Mouse (Mus musculus) cortical plate, adult 2 months (tissue): ENCODE results near the gene Ntn5. TPM values are rescaled to one million over a fixed set of nuclear protein-coding genes. Genes with fewer than 3 reads are reported as not detected.

Experiments used
- H3K27ac ChIP-seq: fragments of 200-500 bp; 2 replicates; pipeline ENCODE4 v1.5.1; 2012; ENCODE audit warnings: low read length, control low read depth, inconsistent platforms; ENCODE audit not compliant: insufficient read depth
- H3K4me1 ChIP-seq: fragments of 200-500 bp; 2 replicates; pipeline ENCODE4 v1.6.1; 2011; ENCODE audit warnings: low read length; ENCODE audit not compliant: control insufficient read depth, insufficient read depth
- H3K4me3 ChIP-seq: fragments of 200-500 bp; 2 replicates; pipeline ENCODE4 v1.5.1; 2011; ENCODE audit warnings: mild to moderate bottlenecking, low read length, control low read depth; ENCODE audit not compliant: insufficient read depth
- CTCF ChIP-seq: fragments of 200-500 bp; IDR thresholded peaks from 2 replicates; pipeline ENCODE4 v1.5.1; 2011; ENCODE audit warnings: mild to moderate bottlenecking, control low read depth, low read length; ENCODE audit not compliant: insufficient read depth; ENCODE audit errors: extremely low read depth
- POLR2A ChIP-seq: fragments of 200-500 bp; IDR thresholded peaks from 2 replicates; pipeline ENCODE4 v1.6.1; 2011; ENCODE audit warnings: mild to moderate bottlenecking, low read length, control low read depth; ENCODE audit not compliant: insufficient read depth; ENCODE audit errors: extremely low read depth
- polyA plus RNA-seq: library from polyadenylated mRNA; depleted of rRNA; stranded (reverse); fragments of >200 nt; gene quantifications from 2 replicates; pipeline ENCODE4 v1.2.3, GENCODE M21; 2012; rRNA removed

Ntn5 gene
- 20.9 and 26.3 TPM in 2 replicates for polyA plus RNA-seq

DNA sequence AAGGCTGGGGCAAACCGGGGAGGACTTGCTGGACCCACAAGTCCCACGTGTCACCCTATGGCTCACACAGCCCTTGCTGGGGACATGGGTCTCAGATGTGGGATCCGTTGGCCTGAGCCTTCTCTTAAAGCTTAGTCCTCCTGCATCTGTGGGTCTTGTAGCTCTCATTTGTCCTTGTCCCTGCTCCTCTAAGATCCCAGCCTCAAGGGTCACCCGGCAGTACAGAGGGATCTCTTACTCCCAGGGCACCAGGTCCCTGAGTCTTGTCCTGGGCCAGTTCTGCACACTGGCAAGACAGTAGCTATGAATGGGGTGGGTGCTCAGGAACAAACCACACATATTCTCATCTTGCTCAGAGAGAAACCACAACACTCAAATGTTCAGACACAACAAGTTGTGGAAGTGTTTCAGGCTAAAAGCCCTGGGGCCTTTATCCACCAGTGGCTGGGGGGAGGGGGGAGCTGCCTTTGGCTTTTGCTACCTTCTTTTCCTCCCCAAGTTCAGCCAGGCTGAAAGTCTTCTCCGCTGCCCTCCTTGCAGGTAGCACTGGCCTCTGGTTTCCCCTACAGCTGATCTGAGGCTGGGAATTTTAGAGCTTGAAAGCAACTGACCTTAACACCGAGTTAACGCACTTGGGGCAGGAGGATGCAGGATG, at the start of gene Ntn5:
Gene Ntn5, plus strand, starts transcription at position 627 of the 655 bp plus-strand sequence.
- no peak within 1 kb of the TSS for H3K27ac ChIP-seq
- no peak within 1 kb of the TSS for H3K4me3 ChIP-seq
- H3K4me1 ChIP-seq, result no peaks in the 10 kb centered on the region
- TF ChIP-seq POLR2A (no peak), CTCF (no peak)

DNA sequence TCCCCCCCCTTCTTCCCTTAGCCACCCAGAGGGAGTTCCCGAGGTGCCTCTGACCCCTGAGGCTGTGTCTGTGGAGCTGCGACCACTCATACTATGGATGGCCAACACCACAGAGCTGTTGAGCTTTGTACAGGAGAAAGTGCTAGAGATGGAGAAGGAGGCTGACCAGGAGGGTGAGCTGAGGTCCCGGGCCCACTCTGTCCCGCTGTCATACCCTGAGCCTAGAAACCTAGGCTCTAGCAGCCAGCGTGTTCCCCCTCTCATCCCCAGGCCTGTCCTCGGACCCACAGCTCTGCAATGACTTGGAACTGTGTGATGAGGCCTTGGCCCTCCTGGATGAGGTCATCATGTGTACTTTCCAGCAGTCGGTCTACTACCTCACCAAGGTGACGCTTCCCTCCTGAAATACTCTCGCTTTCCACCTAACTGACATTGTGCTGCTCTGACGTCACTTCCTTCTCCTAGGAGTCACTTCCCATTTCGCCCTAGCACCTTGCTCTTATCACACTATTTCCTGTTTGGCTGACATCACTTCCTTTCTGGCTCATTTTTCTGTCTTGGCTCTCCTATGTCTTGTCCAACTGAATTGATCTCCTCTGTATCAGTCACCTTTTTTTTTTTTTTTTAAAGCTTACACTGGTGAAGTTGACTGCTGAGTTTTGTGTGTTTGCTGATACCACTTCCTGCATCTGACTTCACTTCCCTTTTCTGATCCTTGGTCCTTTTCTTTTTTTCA, 48.7 kb upstream of the Ntn5 start:
- Histone ChIP-seq H3K4me1 (no peaks in the 10 kb centered on the region; the same call in 1 of the 2 replicates), H3K27ac (no peak overlapping the region), H3K4me3 (no peak overlapping the region)
- TF ChIP-seq CTCF (no peak), POLR2A (peak; percentile 31; the same call in 1 of the 2 replicates)

DNA sequence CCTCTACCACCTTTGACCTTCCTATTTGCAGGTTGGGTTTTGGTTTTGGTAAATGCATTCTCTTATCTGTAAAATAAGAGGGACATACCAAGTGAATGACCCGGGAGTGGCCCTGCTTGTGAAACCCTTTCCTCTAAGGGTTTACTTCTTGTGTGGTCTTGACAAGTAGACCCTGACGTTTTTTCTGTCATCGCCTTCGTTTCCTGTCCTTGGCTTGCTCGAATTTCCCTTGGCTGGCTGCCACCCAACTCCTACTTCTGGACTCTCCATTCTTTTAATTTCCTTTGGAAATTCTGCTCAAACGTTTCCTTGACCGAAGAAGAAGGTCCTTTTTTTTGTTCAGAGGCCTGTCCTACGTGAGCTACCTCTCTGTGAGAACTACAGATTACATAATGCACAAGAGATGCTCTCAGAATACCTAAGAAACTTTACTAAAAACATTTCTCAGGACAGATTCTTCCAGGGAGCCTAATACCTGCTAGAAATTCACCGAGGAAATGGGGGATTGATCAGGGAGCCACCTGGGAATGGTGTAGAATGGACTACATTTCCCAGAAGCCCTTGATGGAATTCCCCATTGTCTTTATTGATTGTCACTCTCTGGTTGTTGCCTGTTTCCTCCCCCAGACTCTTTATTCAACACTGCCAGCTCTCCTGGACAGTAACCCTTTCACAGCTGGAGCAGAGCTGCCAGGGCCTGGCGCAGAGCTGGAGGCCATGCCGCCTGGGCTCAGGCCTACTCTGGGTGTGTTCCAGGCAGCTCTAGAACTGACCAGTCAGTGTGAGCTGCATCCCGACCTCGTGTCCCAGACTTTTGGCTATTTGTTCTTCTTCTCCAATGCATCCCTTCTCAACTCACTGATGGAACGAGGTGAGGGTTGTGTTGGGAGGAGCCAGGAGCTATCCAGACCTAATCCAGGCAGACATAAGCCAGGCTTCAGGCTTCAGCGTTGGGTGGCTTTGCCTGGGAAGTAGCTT, 47.8 kb upstream of the Ntn5 start:
- TF ChIP-seq POLR2A (no peak), CTCF (no peak)
- Histone ChIP-seq H3K4me3 (no peak overlapping the region), H3K27ac (no peak overlapping the region), H3K4me1 (no peaks in the 10 kb centered on the region; the same call in 1 of the 2 replicates)

DNA sequence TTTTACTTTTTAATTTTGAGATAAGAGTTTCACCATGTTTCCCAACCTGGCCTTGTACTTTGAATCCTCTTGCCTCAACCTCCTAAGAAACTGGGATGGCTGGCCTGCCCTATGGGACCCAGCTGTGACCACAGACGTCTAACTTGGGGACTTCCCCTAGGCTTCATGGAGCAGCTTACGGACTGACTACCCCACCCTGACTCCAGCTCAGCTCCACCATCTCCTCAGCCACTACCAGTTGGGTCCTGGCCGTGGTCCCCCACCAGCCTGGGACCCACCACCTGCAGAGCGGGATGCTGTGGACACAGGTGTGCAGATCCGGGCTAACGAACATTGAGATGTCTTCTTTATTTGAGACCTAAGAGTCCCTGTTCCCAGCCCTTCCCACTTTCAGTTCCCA, 46.1 kb upstream of the Ntn5 start:
- H3K4me3 ChIP-seq, result no peak overlapping the region

DNA sequence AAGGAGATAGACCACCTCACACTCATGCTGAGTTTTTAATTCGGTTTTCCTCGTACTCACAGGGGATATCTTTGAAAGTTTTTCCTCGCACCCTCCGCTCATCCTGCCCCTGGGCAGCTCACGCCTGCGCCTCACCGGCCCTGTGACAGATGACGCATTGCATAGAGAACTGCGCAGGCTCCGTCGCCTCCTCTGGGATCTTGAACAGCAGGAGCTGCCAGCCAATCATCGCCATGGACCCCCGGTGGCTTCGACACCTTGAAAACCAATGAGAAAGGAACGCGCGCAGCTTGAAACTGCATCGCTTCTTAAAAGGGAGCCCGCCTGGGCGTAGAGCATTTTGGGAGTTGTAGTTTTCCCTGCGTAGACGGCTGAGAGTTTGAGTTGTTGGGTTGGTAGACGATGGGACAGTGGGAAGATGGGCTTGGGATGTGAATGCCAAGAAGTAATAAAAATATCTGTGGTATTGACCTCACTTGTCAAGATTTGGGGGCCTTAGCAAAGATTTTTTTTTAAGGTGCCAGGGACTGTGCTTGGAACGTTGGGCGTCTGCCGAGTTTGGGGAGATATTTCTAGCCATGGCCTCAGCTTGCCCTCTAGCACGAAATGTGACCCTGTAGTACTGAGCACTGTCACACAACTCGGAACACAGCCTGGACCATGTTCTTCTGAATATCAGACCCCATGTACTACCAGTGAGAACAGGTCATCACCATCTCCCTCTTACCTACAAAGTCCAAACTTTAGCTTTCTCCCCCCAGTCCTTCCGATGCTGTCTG, 45.0 kb upstream of the Ntn5 start:
- Histone ChIP-seq H3K4me1 (no peaks in the 10 kb centered on the region; the same call in 1 of the 2 replicates), H3K27ac (no peak overlapping the region), H3K4me3 (peak overlapping the region; percentile 31)
- TF ChIP-seq CTCF (no peak), POLR2A (peak; percentile 94)

More for the DNA sequence above, 46.1 kb upstream of the Ntn5 start:
- TF ChIP-seq CTCF (no peak), POLR2A (no peak)
- Histone ChIP-seq H3K4me1 (no peaks in the 10 kb centered on the region; the same call in 1 of the 2 replicates), H3K27ac (no peak overlapping the region)

DNA sequence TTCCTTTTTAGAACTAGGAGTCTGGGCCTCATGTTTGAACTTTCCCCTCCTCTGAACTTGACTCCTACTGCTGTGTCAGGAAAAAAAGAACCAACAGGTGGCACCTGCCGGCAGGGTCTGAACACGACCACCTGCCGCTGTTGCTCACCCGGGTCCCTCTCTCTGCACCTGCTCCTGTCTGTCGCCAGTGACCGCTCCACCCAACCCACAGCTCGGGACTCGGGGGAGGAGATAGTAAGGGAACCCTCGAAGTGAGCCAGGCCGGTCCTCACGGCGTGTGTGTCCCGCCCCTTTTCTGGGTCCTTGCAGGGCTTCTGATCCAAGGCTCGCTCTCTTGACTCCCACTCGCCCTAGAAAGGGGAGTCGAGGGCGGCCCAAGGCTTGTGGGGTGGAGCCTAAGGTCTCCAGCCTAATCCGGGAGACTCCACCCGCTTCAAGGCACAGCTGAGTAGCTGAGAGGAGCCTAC, 44.2 kb upstream of the Ntn5 start, which contains the start of gene Mamstr:
Gene Mamstr, plus strand, starts transcription at position 417 of the 467 bp plus-strand sequence.
- Histone ChIP-seq H3K4me3 (no peak within 1 kb of the TSS), H3K27ac (no peak within 1 kb of the TSS), H3K4me1 (no peaks in the 10 kb centered on the region; the same call in 1 of the 2 replicates)
- no peak for TF ChIP-seq POLR2A
- no peak for TF ChIP-seq CTCF

DNA sequence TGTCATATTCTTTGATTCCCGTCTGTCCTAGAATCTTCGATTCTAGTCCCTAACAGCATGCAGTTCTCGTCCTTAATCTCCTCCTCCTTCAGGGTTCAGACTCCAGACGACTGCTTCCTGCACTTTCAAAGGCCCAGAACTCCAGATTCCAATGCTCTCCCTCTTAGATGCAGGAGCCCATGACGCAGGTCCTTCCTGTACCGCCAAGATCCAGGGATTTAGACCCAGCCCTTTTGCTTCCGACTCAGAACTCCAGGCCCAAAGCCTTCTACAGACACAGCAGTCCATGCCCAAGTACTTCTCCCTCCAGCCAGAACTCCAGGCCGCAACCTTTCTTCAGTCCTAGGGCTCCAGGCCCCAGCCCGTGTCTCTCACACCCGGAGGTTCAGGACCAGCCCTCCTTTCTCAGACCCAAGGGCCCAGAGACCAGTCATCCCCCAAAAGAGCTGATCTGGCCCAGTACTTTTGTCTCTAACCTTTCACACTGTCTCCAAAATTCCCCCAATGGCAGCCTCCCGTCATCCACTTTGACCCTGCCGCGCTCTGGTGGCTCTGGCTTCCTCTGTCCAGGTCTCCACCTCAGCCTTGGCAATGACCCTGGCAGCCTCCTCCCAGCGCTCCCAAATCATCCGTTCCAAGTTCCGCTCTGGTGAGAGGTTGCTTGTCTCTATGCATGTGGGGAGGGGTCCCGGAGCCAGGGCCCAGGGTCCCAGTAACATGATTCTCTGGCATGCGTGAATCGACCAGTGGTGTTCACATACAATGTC, 43.4 kb upstream of the Ntn5 start:
- no peaks in the 10 kb centered on the region; the same call in 1 of the 2 replicates for H3K4me1 ChIP-seq
- no peak overlapping the region for H3K4me3 ChIP-seq
- H3K27ac ChIP-seq, result no peak overlapping the region
- 0 out of 2 replicates have a peak, but pooled peaks have one; percentile 12 for TF ChIP-seq POLR2A
- no peak for TF ChIP-seq CTCF
